In the genomic region with DNA sequence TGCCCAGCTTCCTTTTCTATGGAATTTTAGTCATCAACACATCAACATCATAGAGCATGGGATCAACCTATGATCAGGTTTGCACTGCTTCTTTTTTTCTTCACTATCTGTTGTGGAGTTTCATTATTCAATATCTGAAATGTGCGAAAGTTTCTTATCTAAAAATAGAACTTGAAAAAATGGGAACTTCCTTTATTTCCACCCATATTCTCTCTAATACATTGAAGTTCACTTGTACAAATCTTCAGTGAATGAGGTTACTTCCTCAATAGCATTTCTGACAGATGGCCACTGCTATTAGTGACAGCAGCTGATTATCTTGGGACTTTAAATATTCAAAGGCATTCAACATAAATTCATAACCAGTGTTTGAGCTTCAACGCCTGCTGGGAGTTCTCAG, we compare ENCODE assay signal across 19 mouse cellular contexts.
"Had no signal": no experiment of that assay in that cellular context is flagged by ENCODE, and none has a peak within 500 bp of the region (broad histone marks: within the 10 kb centered on the region; RNA-seq: fewer than 3 reads in every experiment).

No protein-coding gene starts in this region.

- H3K4me3 ChIP-seq: left cerebral cortex, adult 2 months; limb, embryonic 12.5 days; limb, embryonic 15.5 days; midbrain, embryonic 12.5 days; neural tube, embryonic 12.5 days; neural tube, embryonic 15.5 days had no signal

- ATAC-seq: liver, postnatal 0 days; lung, postnatal 0 days; midbrain, embryonic 16.5 days had no signal

- DNase-seq: kidney, adult 11 months; kidney, adult 8-10 months; kidney, postnatal 36 days; layer of hippocampus, postnatal 36 days; left cerebral cortex, postnatal 4 days; liver, postnatal 0 days; lung, embryonic 14.5 days; thymus, adult 18-20 months; thymus, postnatal 36 days had no signal

- H3K36me3 ChIP-seq: limb, embryonic 12.5 days; limb, embryonic 15.5 days; midbrain, embryonic 12.5 days; neural tube, embryonic 12.5 days; neural tube, embryonic 15.5 days had no signal

- H3K9me3 ChIP-seq: limb, embryonic 12.5 days; limb, embryonic 15.5 days; midbrain, embryonic 12.5 days; neural tube, embryonic 12.5 days; neural tube, embryonic 15.5 days had no signal

- H3K9ac ChIP-seq: limb, embryonic 12.5 days; limb, embryonic 15.5 days; liver, embryonic 14.5 days; liver, postnatal 0 days; lung, embryonic 14.5 days; midbrain, embryonic 12.5 days; neural tube, embryonic 12.5 days; neural tube, embryonic 15.5 days had no signal

- H3K27me3 ChIP-seq: limb, embryonic 15.5 days; neural tube, embryonic 12.5 days; neural tube, embryonic 15.5 days had no signal

- H3K27ac ChIP-seq: left cerebral cortex, adult 2 months; limb, embryonic 12.5 days; limb, embryonic 15.5 days; liver, embryonic 14.5 days; midbrain, embryonic 12.5 days; neural tube, embryonic 12.5 days; neural tube, embryonic 15.5 days had no signal

- H3K4me2 ChIP-seq: limb, embryonic 12.5 days; limb, embryonic 15.5 days; liver, embryonic 11.5 days; lung, embryonic 14.5 days; midbrain, embryonic 12.5 days; neural tube, embryonic 12.5 days; neural tube, embryonic 15.5 days had no signal

- H3K4me1 ChIP-seq: limb, embryonic 12.5 days; limb, embryonic 15.5 days; neural tube, embryonic 15.5 days had no signal
